Mouse (Mus musculus) megakaryocyte progenitor cell, adult 5-6 weeks (primary cell): ENCODE results near the gene Gm10230. TPM values are rescaled to one million over a fixed set of nuclear protein-coding genes. Genes with fewer than 3 reads are reported as not detected.
"Not testable (repeated sequence)": the region's sequence is repeated elsewhere in the genome, so short reads cannot be mapped to it uniquely, and the experiment has no call there.

Experiments
- ATAC-seq: replicated peaks from 2 replicates; pipeline ENCODE4 v1.8.0; 2016; ENCODE audit warnings: mild to moderate bottlenecking, moderate TSS enrichment, inconsistent platforms; ENCODE audit not compliant: poor library complexity
- total RNA-seq, 2 experiments: library from RNA; stranded (forward) in 1 of 2; stranded (reverse) in 1 of 2; fragments of 157-497, 149-512 nt in 1 of 2; fragments of 200-1000 nt in 1 of 2; gene quantifications; 2 replicates each; pipeline versions ENCODE4 v1.2.3 to v1.2.4; 2015 to 2017

The Gm10230 gene
- total RNA-seq (2015) (not detected in 2 replicates), total RNA-seq (2017) (not detected in 2 replicates)

DNA sequence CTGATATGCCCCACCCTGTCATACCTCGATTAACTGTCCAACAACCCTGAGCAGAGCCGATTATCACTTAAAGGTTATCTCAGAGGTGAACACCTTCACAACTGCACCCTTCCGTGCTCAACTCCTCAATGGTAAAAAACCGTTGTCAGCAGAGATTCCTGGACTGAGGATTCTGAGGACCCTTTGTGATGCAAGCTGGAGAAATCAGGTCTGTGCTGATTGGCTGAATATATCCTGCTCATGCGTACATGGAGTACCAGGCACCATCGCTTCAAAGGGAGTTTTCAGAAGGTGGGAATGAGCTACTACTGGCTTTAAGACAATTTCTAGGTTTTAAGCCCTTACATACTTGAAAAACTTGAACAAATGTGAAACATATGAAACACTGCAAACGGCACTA lies at the start of gene Gm10230:
Gm10230 (minus strand) TSS at position 101 of the 400 bp plus-strand sequence.
- ATAC-seq, result not testable (repeated sequence)
